Mouse (Mus musculus) kidney, embryonic 14.5 days (tissue): Measurements from ENCODE around the gene Lrrc74b. TPM values are rescaled to one million over a fixed set of nuclear protein-coding genes. Genes with fewer than 3 reads are reported as not detected.

ENCODE experiments used
- ATAC-seq: fragments of 200-750 bp; cut with Nextera tagmentation; 2 replicates; pipeline ENCODE4 v1.8.0; 2017; ENCODE audit warnings: moderate number of reproducible peaks, mild to moderate bottlenecking, moderate TSS enrichment, moderate library complexity; ENCODE audit not compliant: low FRiP score, low TSS enrichment
- H3K27ac ChIP-seq: fragments of 300-500 bp; sonication (generic); 2 replicates; pipeline ENCODE4 v1.5.1; 2014; ENCODE audit warnings: low read depth, mild to moderate bottlenecking, low read length, moderate library complexity, mixed read lengths
- H3K27me3 ChIP-seq: fragments of 300-500 bp; sonication (generic); 2 replicates; pipeline ENCODE4 v1.6.1; 2014; ENCODE audit warnings: mild to moderate bottlenecking, low read length; ENCODE audit not compliant: control insufficient read depth, insufficient read depth
- H3K36me3 ChIP-seq: fragments of 300-500 bp; sonication (generic); 2 replicates; pipeline ENCODE4 v1.6.1; 2014; ENCODE audit warnings: low read length, mixed read lengths; ENCODE audit not compliant: control insufficient read depth, insufficient read depth
- H3K4me1 ChIP-seq: fragments of 300-500 bp; sonication (generic); 2 replicates; pipeline ENCODE4 v1.6.1; 2014; ENCODE audit warnings: low read length, mixed read lengths; ENCODE audit not compliant: control insufficient read depth, insufficient read depth
- H3K4me2 ChIP-seq: fragments of 300-500 bp; sonication (generic); replicated peaks from 2 replicates; pipeline ENCODE4 v1.6.1; 2014; ENCODE audit warnings: low read depth, mild to moderate bottlenecking, low read length
- H3K4me3 ChIP-seq: fragments of 300-500 bp; sonication (generic); 2 replicates; pipeline ENCODE4 v1.5.1; 2014; ENCODE audit warnings: mild to moderate bottlenecking, low read length
- H3K9ac ChIP-seq: fragments of 300-500 bp; sonication (generic); 2 replicates; pipeline ENCODE4 v1.6.1; 2014; ENCODE audit warnings: low read depth, mild to moderate bottlenecking, low read length, moderate library complexity
- H3K9me3 ChIP-seq: fragments of 300-500 bp; sonication (generic); 2 replicates; pipeline ENCODE4 v1.6.1; 2016; ENCODE audit warnings: low read length; ENCODE audit not compliant: control insufficient read depth
- WGBS: fragments of 180-500 bp; shearing (Covaris S2); extraction: QIAGEN DNeasy Blood & Tissue Kit; methylation state at CpG from one replicate; pipeline ENCODE4 v1.1.7; 2014; 5-methylcytosine and 5-hydroxymethylcytosine counted together
- polyA plus RNA-seq: library from polyadenylated mRNA; unstranded; fragments of >200 nt; fragmentation: Nextera tagmentation; extraction: Ambion mirVana; gene quantifications from 2 replicates; pipeline ENCODE4 v1.2.1, GENCODE M21; 2014

Gene Lrrc74b
- polyA plus RNA-seq, 1 experiment from 2014 or later, result 0.12 TPM

GRCm38 (mm10) chr16:17496499-17497305 is 64.3 kb downstream of the Lrrc74b start:
- H3K27me3 ChIP-seq, result no peaks in the 10 kb centered on the region
- 65% methylated on average over 2 of the region's 2 CpGs for WGBS
- no peak overlapping the region for H3K4me2 ChIP-seq
- no peak overlapping the region for H3K27ac ChIP-seq
- ATAC-seq, result no peak
- H3K9me3 ChIP-seq, result no peaks in the 10 kb centered on the region
- H3K4me1 ChIP-seq, result peaks cover 4% of the 10 kb centered on the region; the same call in 1 of the 2 replicates
- H3K4me3 ChIP-seq, result no peak overlapping the region
- H3K36me3 ChIP-seq, result no peaks in the 10 kb centered on the region
- H3K9ac ChIP-seq, result no peak overlapping the region

Other genes starting within 250 kb of the Lrrc74b start
- 0.14 and 0.16 TPM in 2 replicates for gene Serpind1, start 229.9 kb downstream of the Lrrc74b start, polyA plus RNA-seq
- 6.6 and 7.1 TPM in 2 replicates for gene Snap29, start 155.3 kb downstream of the Lrrc74b start, polyA plus RNA-seq
- 32.6 and 41.1 TPM in 2 replicates for gene Pi4ka, start 154.9 kb downstream of the Lrrc74b start, polyA plus RNA-seq
- 59.6 and 77.9 TPM in 2 replicates for gene Crkl, start 109.3 kb downstream of the Lrrc74b start, polyA plus RNA-seq
- 0.61 and 1.7 TPM in 2 replicates for gene Aifm3, start 71.6 kb downstream of the Lrrc74b start, polyA plus RNA-seq
- 57.9 and 81.4 TPM in 2 replicates for gene Lztr1, start 52.6 kb downstream of the Lrrc74b start, polyA plus RNA-seq
- 49.1 and 51.1 TPM in 2 replicates for gene Thap7, start 30.1 kb downstream of the Lrrc74b start, polyA plus RNA-seq
- gene P2rx6, start 638 bp upstream of the Lrrc74b start, polyA plus RNA-seq, result 0.27 and 0.37 TPM in 2 replicates
- gene Slc7a4, start 22.0 kb upstream of the Lrrc74b start, polyA plus RNA-seq, result 4.3 and 6.6 TPM in 2 replicates
- 33.4 and 54.9 TPM in 2 replicates for gene Smpd4, start 58.1 kb upstream of the Lrrc74b start, polyA plus RNA-seq
- gene Ccdc74a, start 85.2 kb upstream of the Lrrc74b start, polyA plus RNA-seq, result 7.0 and 8.6 TPM in 2 replicates
- gene Med15, start 171.6 kb upstream of the Lrrc74b start, polyA plus RNA-seq, result 32.4 and 39.7 TPM in 2 replicates
- gene Klhl22, start 198.4 kb upstream of the Lrrc74b start, polyA plus RNA-seq, result 42.6 and 70.3 TPM in 2 replicates
- gene Scarf2, start 236.0 kb upstream of the Lrrc74b start, polyA plus RNA-seq, result 17.2 and 19.6 TPM in 2 replicates